In genomic region chr14:54754602-54755018, GRCm38 (mm10) we compare ENCODE assay signal across 9 mouse cellular contexts. TPM values are rescaled to one million over a fixed set of nuclear protein-coding genes. Genes with fewer than 3 reads are reported as not detected.
DNase-seq lines count a peak whose midpoint lies in the region; ATAC-seq and TF ChIP-seq lines count a peak whose summit lies in the region.
"Had no signal": no experiment of that assay in that cellular context is flagged by ENCODE, and none has a peak within 500 bp of the region (broad histone marks: within the 10 kb centered on the region; RNA-seq: fewer than 3 reads in every experiment).

No protein-coding gene starts in this region.

- H3K4me1 ChIP-seq in brown adipose tissue, adult 24 weeks (ENCODE audit: control insufficient read depth, insufficient read depth, insufficient read length, low read length): peaks cover 4% of the 10 kb centered on the region; the same call in 1 of the 2 replicates
- H3K4me1 ChIP-seq in limb, embryonic 14.5 days (ENCODE audit: control insufficient read depth, insufficient read depth, low read length): peaks cover 10% of the 10 kb centered on the region
- H3K4me1 ChIP-seq in midbrain, embryonic 14.5 days (ENCODE audit: control insufficient read depth, insufficient read depth, low read length): peaks cover 15% of the 10 kb centered on the region; the same call in 1 of the 2 replicates

- H3K4me2 ChIP-seq in limb, embryonic 14.5 days (replicated peaks; ENCODE audit: low read depth, low read length, severe bottlenecking): no peak overlapping the region
- no peak overlapping the region for H3K4me2 ChIP-seq in midbrain, embryonic 14.5 days (ENCODE audit: low read length)

- intact Hi-C loops in left cerebral cortex, postnatal 14 days (cut with DNase I): no loop called here
- intact Hi-C loops in left cerebral cortex, postnatal 36 days (cut with DNase I): no loop called here

- H3K27me3 ChIP-seq in limb, embryonic 14.5 days (ENCODE audit: control insufficient read depth, insufficient read depth, low read length): no peaks in the 10 kb centered on the region
- no peaks in the 10 kb centered on the region for H3K27me3 ChIP-seq in midbrain, embryonic 14.5 days (ENCODE audit: control insufficient read depth, insufficient read depth, low read length)

- no peaks in the 10 kb centered on the region for H3K36me3 ChIP-seq in limb, embryonic 14.5 days (ENCODE audit: control insufficient read depth, insufficient read depth, low read length)
- no peaks in the 10 kb centered on the region for H3K36me3 ChIP-seq in midbrain, embryonic 14.5 days (ENCODE audit: control insufficient read depth, insufficient read depth, low read length)

- H3K4me3 ChIP-seq in brown adipose tissue, adult 24 weeks (ENCODE audit: insufficient read depth, low read depth, low read length): no peak overlapping the region
- H3K4me3 ChIP-seq in limb, embryonic 14.5 days (replicated peaks; ENCODE audit: low read length): no peak overlapping the region
- no peak overlapping the region for H3K4me3 ChIP-seq in midbrain, embryonic 14.5 days (replicated peaks; ENCODE audit: low read depth, low read length)

- TF ChIP-seq POLR2A in limb, embryonic 14.5 days (IDR thresholded peaks at IDR 0.05; ENCODE audit: borderline replicate concordance, extremely low read depth, insufficient read depth, insufficient read length): no peak

- H3K27ac ChIP-seq in brown adipose tissue, adult 24 weeks (replicated peaks; ENCODE audit: low read depth, low read length): peak overlapping the region; percentile 62
- H3K27ac ChIP-seq in limb, embryonic 14.5 days (replicated peaks; ENCODE audit: low read depth, low read length): 0 out of 2 replicates have a peak overlapping the region, but pooled peaks have one; percentile 55
- H3K27ac ChIP-seq in midbrain, embryonic 14.5 days (replicated peaks; ENCODE audit: low read depth, low read length): 0 out of 2 replicates have a peak overlapping the region, but pooled peaks have one; percentile 9

- peak; percentile 40 to 74 for DNase-seq in left cerebral cortex, postnatal 14 days (ENCODE audit: low spot score in 2 of 2)
- DNase-seq in left cerebral cortex, postnatal 36 days (ENCODE audit: low spot score in 2 of 2): no peak
- peak; percentile 41 for DNase-seq in heart, postnatal 4 days
- peak; percentile 56 for DNase-seq in limb, embryonic 14.5 days (ENCODE audit: low spot score)
- DNase-seq in midbrain, embryonic 14.5 days: peak; percentile 66
- peak; percentile 81 for DNase-seq in urinary bladder, postnatal 14 days (ENCODE audit: low spot score)
- no peak for DNase-seq in left cerebral cortex, adult 8-10 months (ENCODE audit: low spot score in 2 of 2)

- peak; percentile 62; the same call in 1 of the 2 replicates for ATAC-seq in limb, embryonic 14.5 days (ENCODE audit: low FRiP score, low read depth)
- no peak for ATAC-seq in midbrain, embryonic 14.5 days (ENCODE audit: low FRiP score, low TSS enrichment)

- no peaks in the 10 kb centered on the region for H3K9me3 ChIP-seq in limb, embryonic 14.5 days (ENCODE audit: control insufficient read depth, low read length)
- no peaks in the 10 kb centered on the region for H3K9me3 ChIP-seq in midbrain, embryonic 14.5 days (ENCODE audit: control insufficient read depth, low read length)

- 27% methylated on average over 6 of the region's 6 CpGs for WGBS in limb, embryonic 14.5 days
- WGBS in midbrain, embryonic 14.5 days: 18% methylated on average over 6 of the region's 6 CpGs

- no peak overlapping the region for H3K9ac ChIP-seq in limb, embryonic 14.5 days (ENCODE audit: low read depth, low read length, severe bottlenecking)
- no peak overlapping the region for H3K9ac ChIP-seq in midbrain, embryonic 14.5 days (replicated peaks; ENCODE audit: low read length)

RNA-seq across cellular contexts. Expression of gene Slc7a8, which starts 27.1 kb away (rescaled TPM):
- 10 to 100 TPM; 68.7 to 70.6 TPM for total RNA-seq in left cerebral cortex, postnatal 14 days (2021)
- 10 to 100 TPM; 54.7 to 64.8 TPM for total RNA-seq in left cerebral cortex, postnatal 36 days (2021)
- polyA plus RNA-seq in brown adipose tissue, adult 24 weeks (2012; ENCODE audit: insufficient read depth, insufficient read length, missing spikeins): 2.4 and 2.8 TPM in 2 replicates
- 1 to 10 TPM; 1.9 to 2.0 TPM for total RNA-seq in heart, postnatal 4 days (2021)
- polyA plus RNA-seq in limb, embryonic 14.5 days (2012; rRNA removed): 5.8 and 6.9 TPM in 2 replicates
- polyA plus RNA-seq in limb, embryonic 14.5 days (2014; fragmentation: Nextera tagmentation; extraction: Ambion mirVana): 4.5 and 4.7 TPM in 2 replicates
- 5.7 and 7.6 TPM in 2 replicates for polyA plus RNA-seq in midbrain, embryonic 14.5 days (2014; fragmentation: Nextera tagmentation; extraction: Ambion mirVana)
- 10 to 100 TPM; 54.5 to 60.7 (median 58.5) TPM for total RNA-seq in left cerebral cortex, adult 8-10 months (2022)

RNA-seq across cellular contexts. Expression of gene Cebpe, which starts 42.6 kb away (rescaled TPM):
- total RNA-seq in left cerebral cortex, postnatal 14 days (2021): not detected
- not detected for total RNA-seq in left cerebral cortex, postnatal 36 days (2021)
- not detected in 2 replicates for polyA plus RNA-seq in brown adipose tissue, adult 24 weeks (2012; ENCODE audit: insufficient read depth, insufficient read length, missing spikeins)
- not detected for total RNA-seq in heart, postnatal 4 days (2021)
- polyA plus RNA-seq in limb, embryonic 14.5 days (2012; rRNA removed): 0.23 and 0.36 TPM in 2 replicates
- polyA plus RNA-seq in limb, embryonic 14.5 days (2014; fragmentation: Nextera tagmentation; extraction: Ambion mirVana): 0.17 and 0.30 TPM in 2 replicates
- polyA plus RNA-seq in midbrain, embryonic 14.5 days (2014; fragmentation: Nextera tagmentation; extraction: Ambion mirVana): not detected in 2 replicates
- not detected for total RNA-seq in left cerebral cortex, adult 8-10 months (2022)
- total RNA-seq: left cerebral cortex, postnatal 10 days had no signal

RNA-seq across cellular contexts. Expression of gene Gm29776, which starts 56.0 kb away (rescaled TPM):
- not detected for total RNA-seq in left cerebral cortex, postnatal 14 days (2021)
- not detected for total RNA-seq in left cerebral cortex, postnatal 36 days (2021)
- not detected in 2 replicates for polyA plus RNA-seq in brown adipose tissue, adult 24 weeks (2012; ENCODE audit: insufficient read depth, insufficient read length, missing spikeins)
- total RNA-seq in heart, postnatal 4 days (2021): under 1 TPM; 0.14 to 0.16 TPM
- polyA plus RNA-seq in limb, embryonic 14.5 days (2012; rRNA removed): 0.04 and 0.06 TPM in 2 replicates
- polyA plus RNA-seq in limb, embryonic 14.5 days (2014; fragmentation: Nextera tagmentation; extraction: Ambion mirVana): 0.21 TPM in 1 of 2 replicates, not detected in the other
- polyA plus RNA-seq in midbrain, embryonic 14.5 days (2014; fragmentation: Nextera tagmentation; extraction: Ambion mirVana): 0.20 TPM in 2 replicates
- total RNA-seq in left cerebral cortex, adult 8-10 months (2022): not detected

RNA-seq across cellular contexts. Expression of gene Rnf212b, which starts 59.3 kb away (rescaled TPM):
- not detected for total RNA-seq in left cerebral cortex, postnatal 14 days (2021)
- not detected for total RNA-seq in left cerebral cortex, postnatal 36 days (2021)
- 1.5 and 2.0 TPM in 2 replicates for polyA plus RNA-seq in brown adipose tissue, adult 24 weeks (2012; ENCODE audit: insufficient read depth, insufficient read length, missing spikeins)
- not detected for total RNA-seq in heart, postnatal 4 days (2021)
- polyA plus RNA-seq in limb, embryonic 14.5 days (2012; rRNA removed): not detected in 2 replicates
- not detected in 2 replicates for polyA plus RNA-seq in limb, embryonic 14.5 days (2014; fragmentation: Nextera tagmentation; extraction: Ambion mirVana)
- not detected in 2 replicates for polyA plus RNA-seq in midbrain, embryonic 14.5 days (2014; fragmentation: Nextera tagmentation; extraction: Ambion mirVana)
- total RNA-seq in left cerebral cortex, adult 8-10 months (2022): not detected
- total RNA-seq: left cerebral cortex, postnatal 10 days had no signal

Comparison
In these comparisons a context has a peak if more than half of its experiments do, and no peak if none do; other contexts are left out.
1. DNase-seq: peak in left cerebral cortex, postnatal 14 days (2 of 2), heart, postnatal 4 days (single experiment), limb, embryonic 14.5 days (single experiment), midbrain, embryonic 14.5 days (single experiment) and urinary bladder, postnatal 14 days (single experiment); none in left cerebral cortex, postnatal 36 days (0 of 2) and left cerebral cortex, adult 8-10 months (0 of 2).
2. H3K27ac ChIP-seq: peak in every context shown above with its lines; median percentile 62 in brown adipose tissue, adult 24 weeks; 55 in limb, embryonic 14.5 days; 9 in midbrain, embryonic 14.5 days.
3. RNA of gene Slc7a8, which starts 27.1 kb away (total RNA-seq): 68.7 to 70.6 TPM in left cerebral cortex, postnatal 14 days, 54.7 to 64.8 TPM in left cerebral cortex, postnatal 36 days and 54.5 to 60.7 TPM in left cerebral cortex, adult 8-10 months; 1.9 to 2.0 TPM in heart, postnatal 4 days; every median in the first group is over 10 times any median in the second.